Comparison of ENCODE assay signal across 8 mouse cellular contexts in the genomic region with DNA sequence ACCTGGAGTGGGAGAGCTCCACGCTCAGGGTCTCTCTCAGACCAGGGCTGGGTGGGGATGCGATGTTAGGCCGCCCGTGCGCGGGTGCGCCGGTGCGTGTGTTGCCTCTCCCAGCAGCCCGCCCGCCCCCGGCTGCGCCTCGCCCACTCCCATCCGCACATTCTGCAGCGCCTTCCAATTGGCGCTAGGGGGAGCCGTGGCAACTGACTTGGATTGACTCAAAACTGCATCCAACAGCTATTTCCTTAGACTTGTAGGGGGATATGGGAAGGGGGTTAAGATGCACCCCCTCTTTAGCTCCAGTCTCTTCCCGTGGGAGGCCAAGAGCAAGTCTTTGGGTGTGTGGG. TPM values are rescaled to one million over a fixed set of nuclear protein-coding genes. Genes with fewer than 3 reads are reported as not detected.
A peak's percentile ranks its signal among the peaks of the same experiment; 100 is the strongest.
DNase-seq lines count a peak whose midpoint lies in the region; ATAC-seq and TF ChIP-seq lines count a peak whose summit lies in the region.

No protein-coding gene starts in this region.

- peaks cover 64% of the 10 kb centered on the region for H3K4me1 ChIP-seq in forebrain, embryonic 10.5 days
- H3K4me1 ChIP-seq in liver, postnatal 0 days (ENCODE audit: insufficient read depth) = peaks cover 24% of the 10 kb centered on the region
- H3K4me1 ChIP-seq in neural tube, embryonic 13.5 days (replicated peaks) = peaks cover 57% of the 10 kb centered on the region

- H3K27me3 ChIP-seq in forebrain, embryonic 10.5 days (ENCODE audit: poor library complexity, severe bottlenecking) = peaks cover 40% of the 10 kb centered on the region
- peaks cover 58% of the 10 kb centered on the region for H3K27me3 ChIP-seq in liver, postnatal 0 days (ENCODE audit: insufficient read depth, low read length)
- H3K27me3 ChIP-seq in neural tube, embryonic 13.5 days = peaks cover 2% of the 10 kb centered on the region; the same call in 1 of the 2 replicates

- WGBS in forebrain, embryonic 10.5 days = under 1% methylated on average over 19 of the region's 19 CpGs
- 0% methylated on average over 18 of the region's 19 CpGs for WGBS in liver, postnatal 0 days (ENCODE audit: insufficient replicate concordance)
- 0% methylated on average over 19 of the region's 19 CpGs for WGBS in neural tube, embryonic 13.5 days

- DNase-seq in CD4-positive, CD25-positive, alpha-beta regulatory T cell, adult 2 months (ENCODE audit: low read depth, low spot score) = peak; percentile 87
- peak; percentile 68 to 80 for DNase-seq in adrenal gland, postnatal 36 days
- DNase-seq in forebrain, embryonic 10.5 days (ENCODE audit: extremely low spot score, low spot score) = peak; percentile 87
- peak; percentile 83 to 86 for DNase-seq in heart, postnatal 14 days
- peak; percentile 85 to 86 for DNase-seq in layer of hippocampus, adult 2 months (ENCODE audit: low spot score in 2 of 2)
- DNase-seq in liver, postnatal 0 days = peak; percentile 72
- peak; percentile 22 to 38 for DNase-seq in thymus, adult 18-20 months

- ATAC-seq in liver, postnatal 0 days = no peak
- ATAC-seq in neural tube, embryonic 13.5 days (ENCODE audit: low read depth) = peak; percentile 37; the same call in 1 of the 2 replicates

- no peaks in the 10 kb centered on the region; the same call in 1 of the 2 replicates for H3K36me3 ChIP-seq in forebrain, embryonic 10.5 days (replicated peaks)
- no peaks in the 10 kb centered on the region for H3K36me3 ChIP-seq in liver, postnatal 0 days (replicated peaks; ENCODE audit: insufficient read depth, low read length)
- no peaks in the 10 kb centered on the region for H3K36me3 ChIP-seq in neural tube, embryonic 13.5 days

- no peak for TF ChIP-seq EP300 in liver, postnatal 0 days (IDR thresholded peaks at IDR 0.05; ENCODE audit: low read depth)

- peak overlapping the region; percentile 92 for H3K4me3 ChIP-seq in forebrain, embryonic 10.5 days
- peak overlapping the region; percentile 66 for H3K4me3 ChIP-seq in layer of hippocampus, adult 2 months
- peak overlapping the region; percentile 34 for H3K4me3 ChIP-seq in liver, postnatal 0 days (ENCODE audit: low read depth, low read length)
- peak overlapping the region; percentile 90 for H3K4me3 ChIP-seq in neural tube, embryonic 13.5 days

- H3K9ac ChIP-seq in liver, postnatal 0 days (replicated peaks) = no peak overlapping the region
- H3K9ac ChIP-seq in neural tube, embryonic 13.5 days = peak overlapping the region; percentile 82

- peak overlapping the region; percentile 98 for H3K27ac ChIP-seq in forebrain, embryonic 10.5 days
- peak overlapping the region; percentile 96 for H3K27ac ChIP-seq in layer of hippocampus, adult 2 months
- peak overlapping the region; percentile 49; the same call in 1 of the 2 replicates for H3K27ac ChIP-seq in liver, postnatal 0 days (ENCODE audit: low read depth)
- H3K27ac ChIP-seq in neural tube, embryonic 13.5 days (replicated peaks) = peak overlapping the region; percentile 93

- H3K4me2 ChIP-seq in liver, postnatal 0 days (ENCODE audit: low read depth, low read length) = peak overlapping the region; percentile 67
- H3K4me2 ChIP-seq in neural tube, embryonic 13.5 days = peak overlapping the region; percentile 97

- peak; percentile 78 for TF ChIP-seq CTCF in layer of hippocampus, adult 2 months (conservative IDR thresholded peaks at IDR 0.05)
- TF ChIP-seq CTCF in liver, postnatal 0 days (IDR thresholded peaks at IDR 0.05; ENCODE audit: low read depth) = peak; percentile 80

- intact Hi-C loops in heart, postnatal 14 days (cut with DNase I) = loop anchor here (1.0 to 10.0 kb wide), 4 partner anchors 28 to 243 kb away; no protein-coding TSS in a partner anchor

- H3K9me3 ChIP-seq in forebrain, embryonic 10.5 days = no peaks in the 10 kb centered on the region
- H3K9me3 ChIP-seq in liver, postnatal 0 days (ENCODE audit: low read length) = no peaks in the 10 kb centered on the region
- H3K9me3 ChIP-seq in neural tube, embryonic 13.5 days = no peaks in the 10 kb centered on the region

RNA-seq across cellular contexts. Expression of a gene that starts 4.2 kb away (rescaled TPM):
- 1 to 10 TPM; 3.3 to 4.5 TPM for total RNA-seq in adrenal gland, postnatal 36 days (2021)
- 1.6 and 2.0 TPM in 2 replicates for polyA plus RNA-seq in forebrain, embryonic 10.5 days (2016; fragmentation: Nextera tagmentation; extraction: Ambion mirVana)
- 1 to 10 TPM; 5.8 to 6.3 TPM for total RNA-seq in heart, postnatal 14 days (2021)
- total RNA-seq in layer of hippocampus, adult 2 months (2021) = 10 to 100 TPM; 12.2 to 13.1 TPM
- polyA plus RNA-seq in liver, postnatal 0 days (2015; fragmentation: Nextera tagmentation; extraction: Ambion mirVana) = 0.31 and 0.69 TPM in 2 replicates
- polyA plus RNA-seq in neural tube, embryonic 13.5 days (2015; fragmentation: Nextera tagmentation; extraction: Ambion mirVana) = 2.1 and 3.1 TPM in 2 replicates

RNA-seq across cellular contexts. Expression of a gene that starts 53.9 kb away (rescaled TPM):
- 100 to 1,000 TPM; 123 to 143 TPM for total RNA-seq in adrenal gland, postnatal 36 days (2021)
- polyA plus RNA-seq in forebrain, embryonic 10.5 days (2016; fragmentation: Nextera tagmentation; extraction: Ambion mirVana) = 149 and 165 TPM in 2 replicates
- total RNA-seq in heart, postnatal 14 days (2021) = 100 to 1,000 TPM in 1 of 2 experiments, 10 to 100 TPM in 1; 99.1 to 109 TPM
- total RNA-seq in layer of hippocampus, adult 2 months (2021) = 100 to 1,000 TPM; 152 to 168 TPM
- 65.6 and 76.8 TPM in 2 replicates for polyA plus RNA-seq in liver, postnatal 0 days (2015; fragmentation: Nextera tagmentation; extraction: Ambion mirVana)
- polyA plus RNA-seq in neural tube, embryonic 13.5 days (2015; fragmentation: Nextera tagmentation; extraction: Ambion mirVana) = 124 and 126 TPM in 2 replicates

RNA-seq across cellular contexts. Expression of a gene that starts 54.2 kb away (rescaled TPM):
- 100 to 1,000 TPM; 124 to 168 TPM for total RNA-seq in adrenal gland, postnatal 36 days (2021)
- polyA plus RNA-seq in forebrain, embryonic 10.5 days (2016; fragmentation: Nextera tagmentation; extraction: Ambion mirVana) = 23.2 and 23.6 TPM in 2 replicates
- 100 to 1,000 TPM; 441 to 477 TPM for total RNA-seq in heart, postnatal 14 days (2021)
- total RNA-seq in layer of hippocampus, adult 2 months (2021) = 10 to 100 TPM; 50.9 to 51.6 TPM
- polyA plus RNA-seq in liver, postnatal 0 days (2015; fragmentation: Nextera tagmentation; extraction: Ambion mirVana) = 57.5 and 64.3 TPM in 2 replicates
- 22.2 and 23.0 TPM in 2 replicates for polyA plus RNA-seq in neural tube, embryonic 13.5 days (2015; fragmentation: Nextera tagmentation; extraction: Ambion mirVana)

Comparison
In these comparisons a context has a peak if more than half of its experiments do, and no peak if none do; other contexts are left out.
1. DNase-seq: peak in every context shown above with its lines; median percentile 87 in CD4-positive, CD25-positive, alpha-beta regulatory T cell, adult 2 months; 87 in forebrain, embryonic 10.5 days; 86 in layer of hippocampus, adult 2 months; 84 in heart, postnatal 14 days; 74 in adrenal gland, postnatal 36 days; 72 in liver, postnatal 0 days; 30 in thymus, adult 18-20 months.
2. H3K4me3 ChIP-seq: peak in every context shown above with its lines; median percentile 92 in forebrain, embryonic 10.5 days; 90 in neural tube, embryonic 13.5 days; 66 in layer of hippocampus, adult 2 months; 34 in liver, postnatal 0 days.